Mouse (Mus musculus) kidney, adult 2 months (tissue): Measurements from ENCODE around the gene Inpp5e.

ENCODE experiments used
- CTCF ChIP-seq: fragments of 200-500 bp; conservative IDR thresholded peaks from 2 replicates; pipeline ENCODE4 v1.5.1; 2011; ENCODE audit warnings: low read depth, mild to moderate bottlenecking, control low read depth, low read length, moderate library complexity, mixed read lengths; ENCODE audit not compliant: insufficient read depth, insufficient read length
- POLR2A ChIP-seq: fragments of 200-500 bp; IDR thresholded peaks from one replicate; pipeline ENCODE4 v1.6.1; 2011; ENCODE audit warnings: low read depth, low read length, control low read depth

GRCm38 (mm10) chr2:26409362-26409761 lies 359 bp upstream of the Inpp5e start:
- no peak for TF ChIP-seq POLR2A
- no peak for TF ChIP-seq CTCF
